Mouse (Mus musculus) stomach, embryonic 16.5 days (tissue): ENCODE data around the gene Prmt6. TPM values are rescaled to one million over a fixed set of nuclear protein-coding genes. Genes with fewer than 3 reads are reported as not detected.

Experiments used
- ATAC-seq: fragments of 200-750 bp; cut with Nextera tagmentation; 2 replicates; pipeline ENCODE4 v1.8.0; 2017; ENCODE audit warnings: moderate number of reproducible peaks, moderate TSS enrichment; ENCODE audit not compliant: insufficient read depth, low FRiP score
- H3K27ac ChIP-seq: fragments of 300-500 bp; sonication (generic); 2 replicates; pipeline ENCODE4 v1.5.1; 2014; ENCODE audit warnings: low read length
- H3K27me3 ChIP-seq: fragments of 300-500 bp; sonication (generic); 2 replicates; pipeline ENCODE4 v1.6.1; 2014; ENCODE audit warnings: low read length, control low read depth, mixed read lengths; ENCODE audit not compliant: control insufficient read depth, insufficient read depth
- H3K36me3 ChIP-seq: fragments of 300-500 bp; sonication (generic); 2 replicates; pipeline ENCODE4 v1.6.1; 2014; ENCODE audit warnings: low read length; ENCODE audit not compliant: control insufficient read depth, insufficient read depth
- H3K4me1 ChIP-seq: fragments of 300-500 bp; sonication (generic); 2 replicates; pipeline ENCODE4 v1.6.1; 2014; ENCODE audit warnings: low read length, control low read depth, mixed read lengths; ENCODE audit not compliant: control insufficient read depth, insufficient read depth
- H3K4me2 ChIP-seq: fragments of 300-500 bp; sonication (generic); 2 replicates; pipeline ENCODE4 v1.6.1; 2014; ENCODE audit warnings: low read depth, low read length, mixed read lengths
- H3K4me3 ChIP-seq: fragments of 300-500 bp; sonication (generic); replicated peaks from 2 replicates; pipeline ENCODE4 v1.5.1; 2014; ENCODE audit warnings: mild to moderate bottlenecking, low read length
- H3K9ac ChIP-seq: fragments of 300-500 bp; sonication (generic); 2 replicates; pipeline ENCODE4 v1.6.1; 2014; ENCODE audit warnings: low read length
- H3K9me3 ChIP-seq: fragments of 300-500 bp; sonication (generic); replicated peaks from 2 replicates; pipeline ENCODE4 v1.6.1; 2016; ENCODE audit warnings: low read length, control low read depth; ENCODE audit not compliant: control insufficient read depth
- WGBS: fragments of 180-500 bp; shearing (Covaris S2); extraction: QIAGEN DNeasy Blood & Tissue Kit; methylation state at CpG from one replicate; pipeline ENCODE4 v1.1.7; 2014; 5-methylcytosine and 5-hydroxymethylcytosine counted together
- polyA plus RNA-seq: library from polyadenylated mRNA; unstranded; fragments of >200 nt; fragmentation: Nextera tagmentation; extraction: Ambion mirVana; gene quantifications from 2 replicates; pipeline ENCODE4 v1.2.1, GENCODE M21; 2015

The Prmt6 gene
- 9.8 and 12.8 TPM in 2 replicates for polyA plus RNA-seq

DNA sequence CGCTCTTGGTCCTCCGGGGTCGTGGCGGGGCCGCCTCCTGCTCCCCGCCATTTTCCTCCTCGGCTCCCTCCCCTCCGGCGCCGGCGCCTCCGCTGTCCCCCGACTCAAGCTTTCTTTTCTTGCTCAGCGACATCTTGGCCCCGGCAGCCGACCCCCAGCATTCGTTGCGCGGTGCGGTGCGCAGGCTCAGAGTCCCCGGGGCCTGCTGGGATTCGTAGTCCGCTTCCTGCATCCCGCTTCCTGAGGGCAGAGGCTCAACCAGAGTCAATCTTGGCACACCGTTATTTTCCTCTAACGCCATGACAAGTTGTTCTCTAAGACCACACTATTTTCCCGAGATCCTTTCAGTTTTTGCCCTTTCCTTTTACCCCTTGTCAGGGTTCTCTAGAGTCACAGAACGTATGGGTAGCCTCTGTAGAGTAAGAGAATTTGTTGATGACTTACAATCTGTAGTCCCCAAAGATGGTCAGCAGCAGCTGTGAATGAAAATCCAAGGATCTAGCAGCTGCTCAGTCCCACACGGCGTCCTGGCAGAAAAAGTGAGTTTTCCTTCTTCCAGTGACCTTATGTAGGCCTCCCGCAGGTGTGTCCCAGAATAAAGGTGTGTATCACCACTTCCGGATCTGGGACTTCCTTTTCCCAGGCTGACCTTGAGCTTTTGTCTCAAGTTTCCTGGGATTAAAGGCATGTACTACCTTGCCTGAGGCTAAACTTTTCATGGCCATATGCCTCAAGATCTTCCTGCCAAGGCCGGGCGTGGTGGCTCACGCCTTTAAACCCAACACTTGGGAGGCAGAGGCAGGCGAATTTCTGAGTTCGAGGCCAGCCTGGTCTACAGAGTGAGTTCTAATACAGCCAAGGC, at the start of gene Prmt6:
Gene Prmt6 (minus strand): TSS at position 160 of the 862 bp plus-strand sequence.
- Histone ChIP-seq H3K4me2 (peak within 1 kb of the TSS; percentile 81), H3K36me3 (peaks cover 12% of the 10 kb centered on the region), H3K27ac (peak within 1 kb of the TSS; percentile 84), H3K27me3 (no peaks in the 10 kb centered on the region), H3K4me3 (peak within 1 kb of the TSS; percentile 96), H3K9ac (peak within 1 kb of the TSS; percentile 98), H3K9me3 (no peaks in the 10 kb centered on the region), H3K4me1 (peaks cover 8% of the 10 kb centered on the region)
- ATAC-seq: peak; percentile 93
- 18% methylated on average over 38 of the region's 38 CpGs for WGBS

DNA sequence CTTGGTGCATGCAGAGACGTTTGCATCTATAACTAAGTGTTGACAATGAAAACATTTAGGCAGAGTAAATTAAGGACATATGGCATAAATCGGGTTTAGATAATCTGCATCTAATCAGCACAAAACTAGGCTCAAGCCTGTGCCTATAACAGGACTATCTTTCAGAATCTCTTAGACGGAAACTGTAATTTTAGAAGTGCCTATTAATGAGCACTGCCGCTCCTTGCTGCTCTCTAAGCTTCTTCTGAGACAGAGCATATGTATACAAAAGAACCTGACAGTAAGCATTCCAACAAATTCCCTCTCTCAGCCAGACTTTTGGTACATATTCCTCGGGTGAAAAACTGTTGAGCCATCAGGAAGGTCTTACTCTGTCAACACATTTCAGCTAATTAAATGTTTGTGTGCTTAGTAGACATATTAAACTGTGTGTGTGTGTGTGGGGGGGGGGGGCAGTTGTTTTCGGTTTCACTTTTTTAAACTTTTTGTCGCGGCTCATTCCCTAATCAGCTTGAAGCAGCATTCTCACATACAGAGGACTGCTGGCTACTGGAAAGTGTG, 39.8 kb upstream of the Prmt6 start:
- no peak for ATAC-seq
- Histone ChIP-seq H3K9me3 (no peaks in the 10 kb centered on the region), H3K36me3 (no peaks in the 10 kb centered on the region), H3K4me1 (no peaks in the 10 kb centered on the region), H3K9ac (no peak overlapping the region), H3K4me2 (no peak overlapping the region), H3K4me3 (no peak overlapping the region), H3K27me3 (no peaks in the 10 kb centered on the region), H3K27ac (no peak overlapping the region)
- 72% methylated on average over 8 of the region's 8 CpGs for WGBS

DNA sequence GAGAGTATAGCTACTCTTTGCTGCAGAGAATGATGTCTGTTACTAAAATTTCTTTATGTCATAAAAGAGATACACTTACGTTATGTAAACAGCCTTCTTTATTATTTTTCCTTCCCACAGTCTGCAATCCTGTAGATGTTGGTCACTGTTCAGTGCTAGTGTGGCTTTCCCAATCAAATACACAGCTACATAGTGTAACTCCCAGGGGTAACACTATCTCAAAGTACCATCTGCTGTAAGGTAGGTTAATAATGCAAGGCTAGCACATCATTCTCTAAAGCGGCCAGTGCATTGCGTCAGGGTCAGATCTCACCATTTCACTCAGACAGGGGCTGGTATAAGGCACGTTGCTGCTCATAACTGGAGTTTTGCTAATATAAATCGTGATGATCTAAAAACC, 31.9 kb upstream of the Prmt6 start:
- H3K27ac ChIP-seq: no peak overlapping the region
- H3K4me3 ChIP-seq: no peak overlapping the region
- WGBS: 79% methylated on average over 5 of the region's 5 CpGs
- H3K9ac ChIP-seq: no peak overlapping the region
- no peak overlapping the region for H3K4me2 ChIP-seq
- H3K4me1 ChIP-seq: no peaks in the 10 kb centered on the region
- no peak for ATAC-seq
- H3K27me3 ChIP-seq: no peaks in the 10 kb centered on the region
- H3K9me3 ChIP-seq: no peaks in the 10 kb centered on the region
- no peaks in the 10 kb centered on the region for H3K36me3 ChIP-seq

DNA sequence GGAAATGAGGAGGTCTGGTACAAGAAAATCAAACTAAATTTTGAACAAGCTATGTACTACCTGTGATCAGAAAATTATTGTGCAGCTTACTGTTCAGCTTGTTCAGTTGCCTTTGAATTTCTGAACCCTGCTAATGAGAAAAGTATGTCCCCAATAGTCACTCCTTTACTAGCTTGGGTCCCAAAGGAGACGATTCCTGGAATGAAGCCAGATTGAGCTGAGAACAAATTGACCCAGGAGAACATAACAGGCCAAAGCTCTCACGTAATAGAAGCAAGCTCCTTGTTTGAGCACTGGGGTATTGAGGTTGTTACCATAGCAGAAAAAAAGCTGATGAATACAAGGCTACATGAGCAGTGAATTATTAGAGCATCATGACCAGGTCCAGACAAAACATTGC, 17.0 kb upstream of the Prmt6 start:
- 66% methylated on average over 2 of the region's 2 CpGs for WGBS

DNA sequence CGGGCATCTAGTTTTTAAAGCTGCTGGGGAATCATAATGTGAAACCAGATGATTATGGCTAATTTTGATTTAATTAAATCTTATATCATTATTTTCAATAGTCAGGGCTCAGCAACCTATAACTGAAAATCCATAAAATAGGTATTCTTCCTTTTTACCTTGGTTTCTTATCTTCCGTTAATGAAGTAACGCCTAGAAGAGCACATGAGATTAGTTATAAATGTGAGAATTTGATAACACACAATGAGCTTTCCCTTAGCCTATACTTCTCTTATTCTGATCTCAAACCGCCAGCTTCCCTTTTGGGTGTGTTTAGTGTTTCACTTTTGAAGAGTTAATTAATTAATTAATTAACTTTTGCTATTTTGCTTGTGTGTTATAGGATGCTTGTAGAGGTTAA, 2.3 kb upstream of the Prmt6 start:
- Histone ChIP-seq H3K4me1 (peaks cover 6% of the 10 kb centered on the region), H3K9me3 (no peaks in the 10 kb centered on the region), H3K36me3 (no peaks in the 10 kb centered on the region), H3K27me3 (no peaks in the 10 kb centered on the region), H3K9ac (no peak overlapping the region), H3K4me2 (no peak overlapping the region), H3K27ac (no peak overlapping the region), H3K4me3 (no peak overlapping the region)
- 88% methylated on average over 4 of the region's 4 CpGs for WGBS
- ATAC-seq: no peak

More for the DNA sequence above, 17.0 kb upstream of the Prmt6 start:
- Histone ChIP-seq H3K27me3 (no peaks in the 10 kb centered on the region), H3K4me1 (no peaks in the 10 kb centered on the region), H3K27ac (no peak overlapping the region), H3K4me3 (no peak overlapping the region), H3K9me3 (no peaks in the 10 kb centered on the region), H3K4me2 (no peak overlapping the region), H3K36me3 (no peaks in the 10 kb centered on the region), H3K9ac (no peak overlapping the region)
- no peak for ATAC-seq

DNA sequence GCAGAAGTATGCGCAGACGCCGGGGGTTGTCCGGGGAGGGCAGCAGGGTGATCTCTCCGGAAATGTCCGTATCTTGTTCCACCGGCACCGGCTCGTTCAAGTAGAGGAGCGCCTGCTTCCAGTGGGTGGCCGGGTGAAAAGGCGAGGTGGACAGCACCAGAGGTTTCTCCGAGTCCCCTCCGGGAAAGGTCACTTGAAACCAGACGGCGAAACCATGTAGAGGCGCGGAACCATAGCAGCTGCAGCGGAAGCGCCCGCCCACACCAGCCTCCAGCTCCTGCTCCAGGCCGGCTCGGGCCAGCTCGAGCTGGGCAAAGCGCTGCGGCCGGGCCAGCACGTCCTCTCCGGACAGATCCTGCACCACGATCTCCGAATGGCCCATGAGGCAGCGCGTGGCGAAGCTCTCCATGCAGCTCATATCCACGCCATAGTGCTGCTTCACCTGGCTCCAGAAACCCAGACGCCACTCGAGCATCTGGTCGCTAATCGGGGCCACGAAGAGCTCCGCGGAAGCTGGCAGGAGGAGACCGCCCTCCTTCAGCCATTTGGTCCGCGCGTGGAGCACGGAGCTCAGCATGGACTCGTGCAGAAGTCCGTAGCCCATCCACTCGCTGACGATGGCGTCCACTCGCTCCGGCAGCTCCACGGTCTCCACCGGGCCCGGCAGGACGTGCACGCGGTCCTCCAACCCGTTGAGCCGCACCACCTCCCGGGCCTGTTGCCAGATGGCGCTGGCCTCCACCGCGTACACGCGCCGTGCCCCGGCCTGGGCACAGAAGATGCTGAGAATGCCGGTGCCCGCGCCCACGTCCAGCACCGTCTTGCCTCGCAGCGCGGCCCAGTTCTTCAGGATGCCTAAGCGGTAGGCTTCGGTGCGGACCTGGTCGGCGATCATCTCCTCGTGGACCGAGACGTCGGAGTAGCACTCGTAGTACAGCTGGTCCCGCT, 633 bp downstream of the Prmt6 start:
- Histone ChIP-seq H3K9ac (peak overlapping the region; percentile 98), H3K36me3 (peaks cover 15% of the 10 kb centered on the region), H3K27ac (peak overlapping the region; percentile 84), H3K27me3 (no peaks in the 10 kb centered on the region), H3K9me3 (no peaks in the 10 kb centered on the region), H3K4me3 (peak overlapping the region; percentile 96), H3K4me2 (peak overlapping the region; percentile 81), H3K4me1 (peaks cover 8% of the 10 kb centered on the region)
- peak; percentile 81 for ATAC-seq
- WGBS: under 1% methylated on average over 89 of the region's 89 CpGs

DNA sequence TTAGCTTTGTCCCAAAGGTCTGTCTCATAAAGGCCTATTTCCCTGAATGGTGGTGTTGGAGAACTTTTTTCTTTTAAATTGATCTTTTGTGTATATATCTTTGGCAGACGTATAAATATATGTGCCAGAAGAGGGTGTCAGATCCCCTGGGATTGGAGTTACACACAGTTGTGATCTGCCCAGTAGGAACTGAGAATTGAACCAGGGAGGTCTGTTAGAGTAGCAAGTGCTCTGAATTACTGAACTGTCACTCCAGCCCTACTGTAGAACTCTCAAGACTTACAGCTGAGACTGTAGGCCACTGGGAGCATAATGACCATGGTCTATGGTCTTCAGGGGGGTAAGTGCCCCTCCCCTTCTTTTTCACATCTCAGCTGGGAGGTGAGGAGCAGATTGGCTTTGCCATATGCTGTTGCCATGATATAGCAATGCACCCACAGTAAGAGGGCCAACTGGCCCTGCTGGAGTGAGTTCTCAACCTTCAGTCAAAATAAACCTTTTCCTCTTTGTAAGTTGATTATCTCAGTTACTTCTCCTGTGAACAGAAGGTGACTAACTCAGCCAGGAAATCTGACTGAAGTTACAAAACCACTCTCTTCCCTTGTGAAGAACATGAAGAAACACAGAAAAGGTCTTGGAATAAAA, 13.9 kb downstream of the Prmt6 start:
- WGBS: 49% methylated on average over 1 of the region's 1 CpGs

More for the DNA sequence above, 13.9 kb downstream of the Prmt6 start:
- Histone ChIP-seq H3K27ac (no peak overlapping the region), H3K9me3 (no peaks in the 10 kb centered on the region; the same call in 1 of the 2 replicates), H3K4me2 (no peak overlapping the region), H3K4me1 (no peaks in the 10 kb centered on the region), H3K9ac (no peak overlapping the region), H3K4me3 (no peak overlapping the region), H3K27me3 (no peaks in the 10 kb centered on the region), H3K36me3 (no peaks in the 10 kb centered on the region)
- ATAC-seq: no peak
